Mouse (Mus musculus) frontal cortex, postnatal 36 days (tissue): ENCODE measurements at regions not wholly inside any gene's neighbourhood (a gene's known extent, or its start where the extent isn't known, plus 50 kb on each side); places are given as distances from the start of the nearest gene placed in this dataset.

Experiments
- DNase-seq, 2 experiments: peaks; one replicate each; pipeline ENCODE4 v3.0.0; 2022; ENCODE audit warnings: low spot score in 2 of 2

DNA sequence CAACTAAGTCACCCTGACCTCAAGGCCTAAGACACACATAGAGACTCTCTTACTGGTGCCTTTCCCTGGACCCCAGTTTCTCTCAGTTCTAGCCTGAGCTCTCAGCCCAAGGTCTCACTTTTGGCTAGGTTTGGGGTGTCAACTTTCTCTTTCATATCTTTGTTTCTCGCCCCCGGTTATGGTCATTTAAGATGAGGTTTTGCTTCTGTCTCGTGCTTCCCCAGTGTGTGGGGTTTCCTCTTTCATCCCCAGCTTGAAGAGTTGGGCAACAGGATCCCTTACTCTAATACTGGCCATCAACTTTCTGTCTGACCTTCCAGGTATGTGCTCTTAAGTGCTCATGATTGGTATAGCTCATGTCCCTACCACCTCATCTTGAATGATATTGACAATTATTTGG is 67.5 kb downstream of the Lmo4 start:
- DNase-seq = no peak

DNA sequence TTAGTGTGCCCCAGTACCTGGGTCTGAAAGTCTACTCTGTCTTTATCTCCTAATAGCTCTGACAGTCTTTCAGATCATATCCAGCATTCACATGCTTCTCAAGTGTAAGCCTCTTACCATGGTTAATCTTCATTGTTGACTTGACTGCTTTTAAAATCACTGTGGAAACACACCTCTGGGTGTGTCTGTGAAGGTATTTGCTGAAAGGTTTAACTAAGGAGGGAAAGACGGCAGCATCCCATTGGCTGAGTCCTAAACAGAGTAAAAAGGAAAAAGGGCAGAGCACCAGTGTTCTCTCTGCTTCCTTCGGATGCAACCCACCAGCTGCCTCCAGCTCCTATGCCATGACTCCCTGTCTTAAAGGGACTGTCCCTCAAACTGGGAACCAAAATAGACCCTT is 68.6 kb downstream of the Lmo4 start:
- DNase-seq = no peak

DNA sequence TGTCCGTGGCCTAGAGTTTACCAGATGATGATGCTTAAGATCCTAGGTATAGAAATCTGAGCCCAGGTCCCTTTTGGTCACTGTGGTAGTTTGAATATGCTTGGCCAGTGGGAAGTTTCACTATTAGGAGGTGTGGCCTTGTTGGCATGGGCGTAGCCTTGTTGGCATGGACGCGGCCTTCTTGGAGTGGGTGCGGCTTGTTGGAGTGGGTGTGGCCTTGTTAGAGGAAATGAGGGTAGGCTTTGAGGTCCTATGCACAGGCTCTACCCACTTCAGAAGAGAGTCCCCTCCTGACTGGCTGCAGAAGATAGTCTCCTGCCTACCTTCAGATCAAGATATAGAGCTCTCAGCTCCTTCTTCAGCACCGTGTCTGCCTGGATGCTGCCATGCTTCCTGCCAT is 69.4 kb downstream of the Lmo4 start:
- DNase-seq = no peak

DNA sequence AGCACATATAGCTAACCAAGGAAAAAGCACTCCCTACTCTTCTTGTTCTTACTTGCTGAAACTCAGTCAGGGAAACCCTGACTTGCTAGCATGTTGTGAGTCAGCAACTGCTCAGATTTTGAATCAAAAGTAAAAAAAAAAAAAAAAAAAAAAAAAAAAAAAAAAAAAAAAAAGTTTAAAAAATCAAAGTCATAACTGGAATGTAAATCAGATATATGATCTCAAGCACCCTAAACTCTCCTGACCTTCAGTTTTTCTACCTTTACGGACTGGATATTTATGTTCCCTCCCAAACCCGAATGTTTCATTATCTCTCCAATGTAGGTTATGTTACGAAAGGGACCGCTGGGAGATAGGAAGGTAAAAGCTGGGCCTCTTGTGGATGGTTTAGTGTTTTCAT is 77.0 kb downstream of the Lmo4 start:
- no peak for DNase-seq

DNA sequence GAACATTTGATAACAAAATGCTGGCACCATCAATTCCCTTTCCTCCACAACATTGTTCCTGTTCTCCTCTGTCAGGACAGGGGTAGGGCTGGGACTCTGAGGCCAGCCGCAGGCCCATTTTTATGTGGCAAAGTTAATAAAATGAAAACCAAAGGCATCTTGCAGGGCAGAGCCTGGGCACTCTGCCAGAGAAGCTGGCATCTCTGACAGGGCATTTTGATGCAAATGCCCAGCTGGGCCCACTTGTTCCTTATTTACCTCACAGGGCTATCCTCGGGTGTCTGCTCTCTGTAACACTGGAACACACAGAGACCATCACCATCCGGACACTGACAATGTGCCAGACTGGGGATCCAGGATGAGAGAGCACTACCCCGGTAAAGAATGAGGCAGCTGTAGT is 80.7 kb downstream of the Lmo4 start:
- peak; percentile 6 to 11 for DNase-seq

DNA sequence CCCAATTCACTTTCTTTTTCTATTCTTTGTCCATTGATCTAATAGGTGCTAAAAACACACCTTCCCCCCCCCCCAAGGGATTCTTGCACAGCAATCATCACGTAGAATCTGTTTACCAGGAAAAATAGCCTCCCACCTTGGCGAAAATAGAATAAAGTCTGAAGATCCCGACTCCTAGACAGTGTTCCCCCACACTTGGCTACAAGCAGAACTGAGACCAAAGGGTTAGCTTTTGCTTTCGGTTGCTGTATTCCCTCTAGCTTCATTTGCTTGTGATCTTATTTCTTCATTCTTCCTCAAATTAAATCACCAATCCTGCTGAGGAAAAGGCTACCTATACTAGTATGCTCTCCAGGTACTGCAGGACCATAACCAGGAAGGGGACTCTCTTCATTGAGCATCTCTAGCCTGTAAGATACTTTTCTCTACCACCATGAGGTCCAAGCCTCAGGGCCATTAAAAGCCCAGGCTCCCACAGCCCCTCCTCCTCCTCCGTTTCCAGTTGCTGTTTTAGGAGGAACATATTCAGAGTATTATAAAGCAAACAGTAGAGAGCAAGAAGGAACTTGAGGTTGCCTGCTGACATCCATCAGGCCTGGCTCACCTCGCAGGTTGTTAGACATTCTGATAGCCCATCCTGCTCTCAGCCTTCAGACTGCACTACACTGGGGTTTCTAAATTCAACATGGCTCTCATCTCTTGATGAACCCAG is 81.5 kb downstream of the Lmo4 start:
- no peak for DNase-seq

DNA sequence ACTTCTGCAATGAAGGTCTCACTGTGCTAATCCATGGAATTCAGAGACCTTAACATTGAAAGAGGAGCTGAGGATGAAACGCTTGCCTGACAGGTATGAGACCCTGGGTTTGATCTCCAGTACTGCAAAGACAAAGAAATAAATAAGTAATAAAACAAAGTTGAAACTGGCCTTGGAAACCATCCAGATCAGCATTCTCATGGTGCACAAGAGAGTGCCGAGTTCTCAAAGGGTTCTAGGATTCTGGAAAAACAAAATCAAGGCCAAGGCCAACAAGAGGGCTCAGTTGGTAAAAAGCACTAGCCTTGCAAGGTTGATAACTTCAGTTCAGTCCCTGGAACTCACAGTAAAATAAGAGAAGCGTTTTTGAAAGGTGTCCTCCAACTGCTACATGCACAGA is 85.9 kb downstream of the Lmo4 start:
- no peak for DNase-seq

DNA sequence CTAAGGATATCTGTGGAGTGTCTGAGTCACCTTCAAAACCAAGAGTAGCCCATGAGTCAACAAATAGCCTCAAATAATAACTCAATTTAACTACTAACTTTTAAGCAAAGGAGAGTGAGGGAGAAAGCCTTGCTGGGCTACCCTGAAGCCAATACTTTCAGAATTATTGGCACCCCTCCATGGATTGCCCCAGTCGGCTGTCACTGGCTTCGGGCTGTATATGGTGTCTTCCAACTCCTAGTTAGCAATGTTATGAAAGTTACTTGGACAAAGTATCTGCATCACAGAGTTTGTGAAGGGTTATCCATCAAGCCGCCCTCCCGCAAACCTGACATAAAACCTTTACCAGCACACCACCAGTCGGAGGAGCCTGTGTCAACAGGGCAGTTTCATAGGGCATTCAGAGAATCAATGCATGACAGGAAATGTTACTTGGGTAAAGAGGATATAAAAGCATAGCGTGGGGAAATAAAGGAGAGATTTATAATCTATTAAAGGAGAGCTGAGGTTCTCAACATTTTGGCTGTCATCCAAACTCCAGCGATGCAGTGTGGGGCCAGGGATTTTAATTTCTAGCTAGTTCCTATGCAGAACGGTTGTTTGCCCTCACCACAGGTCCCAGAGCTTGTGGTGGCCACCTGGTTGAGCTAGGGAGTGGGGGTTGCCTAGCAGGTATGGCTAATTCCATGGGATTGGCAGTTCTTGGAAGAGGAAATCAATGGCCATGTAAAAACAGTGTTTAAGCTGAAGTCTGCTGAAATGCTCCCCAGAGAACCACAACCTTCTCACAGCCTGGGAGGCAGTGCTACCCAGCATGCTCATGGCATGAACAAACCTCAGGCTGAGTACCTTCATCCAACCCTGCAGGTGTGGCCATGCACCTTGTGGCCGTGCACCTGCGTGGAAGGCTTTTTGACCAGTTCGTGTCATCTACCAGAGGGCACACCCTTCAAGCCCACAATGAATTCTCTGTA is 91.1 kb downstream of the Lmo4 start:
- DNase-seq = no peak

DNA sequence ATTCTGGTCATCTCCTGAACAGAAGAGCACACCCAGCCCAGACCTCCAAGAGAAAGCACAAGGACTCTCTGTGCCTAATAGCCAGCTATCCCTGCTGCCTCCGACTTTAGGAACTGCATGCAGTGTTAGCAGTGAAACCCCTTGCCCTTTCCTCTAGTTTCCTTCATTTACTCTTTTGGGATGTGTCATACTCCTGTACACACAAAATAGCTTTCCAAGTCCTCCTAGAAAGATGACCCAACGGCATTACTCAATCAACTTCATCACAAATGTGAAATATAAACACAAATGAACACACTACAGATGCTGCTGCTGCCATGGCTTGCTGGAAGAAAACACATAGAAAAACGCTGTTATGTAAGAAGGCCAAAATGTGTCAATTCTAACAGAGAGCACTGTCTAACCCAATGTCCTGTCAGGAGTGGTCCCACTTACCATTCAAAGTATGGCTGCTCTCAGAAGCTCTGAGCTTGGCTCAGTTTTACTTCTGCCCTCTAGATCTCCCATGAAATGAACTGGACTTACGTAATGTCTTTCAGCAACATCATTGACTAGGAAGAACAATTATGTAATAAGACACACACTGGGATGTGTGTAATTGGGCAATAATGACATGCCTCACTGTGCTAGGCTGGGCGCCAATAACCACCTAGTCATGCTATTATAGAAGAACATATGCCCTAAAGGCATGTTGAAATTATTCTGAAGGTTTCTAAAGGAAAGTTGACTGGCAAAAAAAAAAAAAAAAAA is 94.5 kb downstream of the Lmo4 start:
- DNase-seq = no peak

DNA sequence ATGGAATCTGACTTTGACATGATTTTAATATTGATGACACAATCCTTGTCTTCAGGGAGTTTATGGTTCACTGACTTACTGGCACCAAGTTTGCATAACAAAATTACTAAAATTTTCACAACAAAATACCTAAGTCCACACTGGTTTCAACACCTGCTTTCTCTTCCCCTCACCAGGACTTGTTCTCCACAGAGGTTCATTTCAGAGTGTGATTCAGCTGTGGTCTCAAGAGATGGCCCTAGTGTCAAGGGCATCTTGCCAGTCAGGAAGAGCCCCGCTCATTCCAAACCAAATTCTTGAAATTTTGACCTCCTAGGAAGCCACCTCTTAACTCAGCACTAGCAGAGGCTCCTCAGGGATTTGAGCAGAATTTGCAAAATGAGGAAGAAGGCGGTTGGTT is 95.3 kb downstream of the Lmo4 start:
- DNase-seq = no peak

DNA sequence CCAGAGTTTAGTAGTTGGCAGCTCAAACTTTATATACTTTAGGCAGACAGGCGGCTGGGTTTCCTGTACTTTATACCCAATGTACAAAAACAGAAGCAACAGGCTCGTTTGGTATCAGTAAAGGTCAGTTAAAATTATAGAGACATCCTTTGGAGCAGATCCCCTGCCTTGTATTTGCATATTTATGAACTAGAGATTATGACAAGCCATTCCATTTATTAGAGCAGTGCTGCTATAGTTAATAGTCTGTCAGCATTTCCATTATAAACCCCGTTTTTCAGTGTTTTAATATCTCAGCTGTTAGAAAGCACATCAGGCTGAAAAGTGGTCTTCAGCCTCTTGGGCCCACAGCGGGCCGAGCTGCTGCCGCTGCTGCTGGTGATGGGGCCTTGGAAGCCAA is 96.7 kb downstream of the Lmo4 start:
- DNase-seq = no peak

DNA sequence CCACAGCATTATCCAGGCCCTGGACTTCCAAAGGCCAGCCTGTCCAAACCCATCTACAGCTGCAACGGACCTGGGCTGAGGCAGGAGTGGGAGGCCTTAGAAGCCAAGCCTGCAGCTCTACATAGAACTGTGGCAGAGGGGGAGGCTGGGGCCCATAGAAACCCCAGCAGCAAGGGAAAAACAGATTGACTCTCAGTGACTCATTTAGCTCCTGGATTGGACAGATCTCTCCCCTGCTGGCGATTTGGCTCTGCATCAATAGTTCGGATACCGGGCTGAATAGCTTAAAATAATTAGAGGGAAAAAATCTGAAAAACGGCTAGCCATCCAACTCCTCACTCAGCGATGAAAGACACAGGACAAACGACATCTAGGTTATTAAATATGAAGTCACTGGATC is 97.4 kb downstream of the Lmo4 start:
- peak; percentile 13 to 26 for DNase-seq

DNA sequence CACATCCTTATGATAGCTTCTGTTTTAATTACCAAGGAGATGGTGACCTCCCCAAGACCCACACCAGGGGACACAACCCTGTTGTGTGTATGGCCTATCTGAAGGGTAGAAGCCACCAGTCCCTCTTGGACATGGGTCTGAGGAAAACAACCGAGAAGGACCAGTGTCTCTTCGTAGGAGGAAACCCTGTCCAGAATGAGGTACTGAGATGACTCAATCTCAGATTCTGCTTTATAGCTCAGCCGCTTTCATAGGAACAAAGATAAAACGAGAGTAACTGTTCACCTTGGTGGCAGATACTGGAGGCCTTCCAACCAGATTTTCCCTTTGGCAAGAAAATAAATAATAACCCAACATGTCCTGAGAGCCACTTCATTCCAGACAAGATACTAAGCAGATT is 100.7 kb downstream of the Lmo4 start:
- DNase-seq = no peak

DNA sequence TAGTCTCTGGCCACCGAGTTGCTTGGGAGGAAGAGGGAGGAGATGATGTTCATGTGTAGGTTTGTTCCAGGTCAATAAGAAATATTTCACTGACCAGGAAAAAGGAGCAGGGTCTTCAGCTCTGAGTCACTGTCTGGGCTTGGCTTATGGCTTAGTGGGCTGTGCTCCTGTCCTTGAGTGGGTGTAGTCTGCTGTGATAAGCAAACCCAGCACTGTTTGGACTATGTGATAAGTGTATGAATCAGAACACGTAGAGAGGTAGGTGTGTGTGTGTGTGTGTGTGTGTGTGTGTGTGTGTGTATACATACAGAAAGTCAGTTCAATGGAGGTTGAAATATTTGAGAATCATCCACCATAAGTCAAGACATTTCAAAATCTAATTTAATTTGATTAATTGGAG is 105.6 kb downstream of the Lmo4 start:
- DNase-seq = no peak

DNA sequence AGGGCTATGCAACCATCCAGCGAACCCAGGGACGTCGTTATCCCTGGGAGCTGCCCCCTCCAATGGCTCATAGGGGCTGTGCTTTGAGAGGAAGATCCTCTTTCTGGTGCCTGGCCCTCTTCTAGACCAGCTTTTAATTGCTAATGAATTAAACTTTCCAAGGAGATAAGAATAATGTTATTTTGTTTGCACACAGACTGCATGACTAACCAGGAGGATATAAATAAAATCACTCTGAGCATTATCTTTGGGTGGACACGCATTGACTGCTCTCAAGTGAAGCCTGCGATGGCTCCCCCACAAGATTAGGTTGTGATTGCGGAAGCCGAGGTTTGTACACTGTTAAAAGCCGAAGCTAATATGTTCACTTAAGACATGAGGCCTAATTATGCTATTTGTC is 106.3 kb downstream of the Lmo4 start:
- no peak for DNase-seq

DNA sequence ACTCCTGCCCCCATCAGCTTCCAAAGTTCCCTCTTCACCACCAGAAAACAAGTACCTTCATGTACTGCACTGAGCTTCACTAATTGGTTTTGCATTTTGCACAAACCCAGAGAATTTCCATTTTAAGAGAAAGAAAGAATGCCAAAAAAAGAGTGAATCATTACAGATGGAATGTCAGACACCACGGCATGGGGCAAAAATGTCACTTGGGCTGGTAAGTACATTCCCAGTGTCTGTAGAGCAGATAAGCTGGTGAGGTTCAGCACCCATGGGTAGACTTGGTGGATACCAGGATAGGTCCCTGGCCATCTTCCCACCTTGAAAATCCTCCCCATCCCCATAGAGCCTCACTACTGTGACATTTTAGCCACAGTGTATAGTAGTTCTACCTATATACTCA is 113.8 kb downstream of the Lmo4 start:
- DNase-seq = no peak

DNA sequence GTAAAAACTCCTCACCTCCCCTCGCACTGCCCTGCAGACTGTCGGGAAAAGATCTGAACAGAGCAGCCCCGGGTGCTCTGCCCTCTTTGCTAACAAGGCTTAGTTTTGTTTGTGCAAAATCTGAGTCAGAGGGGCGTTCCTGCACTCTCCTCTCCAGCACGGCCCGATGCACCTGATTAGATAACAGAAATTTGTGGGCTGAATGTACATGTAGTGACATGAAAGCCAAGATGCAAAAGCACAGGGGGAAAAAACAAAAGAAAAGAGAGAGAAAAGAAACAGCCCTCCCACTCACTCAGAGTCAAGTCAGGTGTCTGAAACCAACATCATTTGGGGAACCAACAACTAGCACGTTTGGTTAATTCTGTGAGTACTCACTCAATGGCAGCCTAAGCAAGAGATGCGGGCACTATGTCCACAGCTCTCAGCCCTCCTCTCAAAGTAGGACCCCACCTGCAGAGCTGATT is 115.2 kb downstream of the Lmo4 start:
- DNase-seq = no peak

DNA sequence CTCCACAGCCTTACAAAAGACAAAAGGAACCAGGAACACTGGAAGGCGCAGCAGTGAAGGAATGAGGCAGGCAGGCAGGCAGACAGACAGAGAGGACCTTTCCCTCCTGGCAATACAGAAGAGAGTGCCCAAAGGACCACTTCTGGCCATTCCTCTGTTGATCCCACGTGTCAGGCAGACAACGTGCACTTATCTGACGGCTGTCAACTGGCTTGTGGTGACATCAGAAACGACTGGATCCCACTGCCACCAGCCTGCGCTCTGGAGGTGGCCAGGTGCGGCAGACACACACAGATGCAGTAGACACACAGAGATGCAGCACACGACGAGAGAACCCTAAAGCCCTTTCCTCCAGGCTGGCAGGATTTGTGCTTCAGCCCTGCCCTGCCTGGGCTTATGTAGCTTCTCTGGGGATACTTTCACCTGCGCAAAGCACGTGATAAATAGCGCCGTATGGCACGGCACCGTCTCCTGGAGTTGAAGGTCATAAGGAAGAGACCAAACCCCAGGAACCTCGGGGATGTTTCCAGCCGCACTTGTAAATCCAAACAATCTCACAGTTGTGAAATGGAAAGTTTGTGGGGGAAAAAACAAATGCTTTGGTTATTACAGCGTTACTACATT is 116.6 kb downstream of the Lmo4 start:
- no peak for DNase-seq

DNA sequence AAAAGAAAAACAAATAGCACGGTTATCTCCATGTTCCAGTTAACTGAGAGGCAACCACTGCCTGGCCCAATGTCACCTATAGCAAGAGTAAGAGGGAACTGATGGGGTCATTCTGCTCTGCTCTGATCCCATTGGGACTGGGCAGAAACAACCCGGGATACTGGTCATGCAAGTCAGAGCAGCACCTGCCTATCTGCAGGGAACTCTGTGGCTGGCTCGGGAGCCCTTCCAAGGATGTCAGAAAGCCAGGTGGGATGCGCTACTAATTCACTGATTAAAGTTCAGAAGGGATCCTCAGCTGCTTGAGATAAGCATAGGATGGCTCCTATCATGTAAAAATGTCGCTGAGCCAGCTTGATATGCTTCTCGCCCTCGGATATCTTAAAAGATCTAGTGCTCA is 117.2 kb downstream of the Lmo4 start:
- DNase-seq = no peak

DNA sequence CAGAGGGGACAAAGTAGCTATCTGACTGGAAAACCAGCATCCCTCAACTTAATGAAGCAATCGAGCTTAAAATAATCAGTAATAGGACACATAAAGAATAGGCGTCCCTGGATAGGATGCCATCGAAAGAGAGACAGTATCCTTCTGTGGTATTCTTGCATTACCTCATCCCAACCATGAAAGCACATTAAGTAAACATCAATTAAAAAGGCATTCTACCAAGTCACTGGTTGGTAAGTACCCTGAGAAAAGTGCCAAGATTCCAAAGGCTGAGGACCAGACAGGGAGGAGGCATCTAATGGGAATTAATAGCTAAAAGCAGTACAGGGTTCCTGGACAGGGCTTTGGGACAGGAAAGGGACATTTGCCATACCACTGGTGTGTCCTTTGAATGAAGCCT is 118.8 kb downstream of the Lmo4 start:
- DNase-seq = no peak

DNA sequence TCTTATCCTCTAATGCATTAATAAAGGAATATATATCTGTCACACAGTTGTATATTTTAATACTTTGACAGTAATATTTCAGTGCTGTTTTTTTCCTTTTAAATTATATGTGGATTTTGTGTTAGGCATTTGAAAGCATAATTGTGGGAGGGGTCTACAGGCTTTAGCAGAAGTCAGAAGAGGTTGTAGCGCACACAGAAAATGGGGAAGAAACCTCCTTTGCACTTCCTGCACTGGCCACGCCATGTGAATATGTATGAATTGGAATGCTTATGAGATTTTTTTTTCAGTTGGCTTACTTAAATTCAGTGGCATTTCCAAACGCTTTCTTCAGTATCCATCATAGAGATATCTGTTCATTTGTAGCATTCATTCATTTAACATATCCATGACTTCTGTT is 125.1 kb downstream of the Lmo4 start:
- no peak for DNase-seq
